Mouse (Mus musculus) megakaryocyte, embryonic 14.5 days (primary cell): ENCODE results near the gene Gm13889.

Experiments used
- FLI1 ChIP-seq: IDR thresholded peaks from 2 replicates; pipeline ENCODE4 v1.6.1; 2012; ENCODE audit warnings: low read length, inconsistent platforms, mixed read lengths
- GATA1 ChIP-seq: IDR thresholded peaks from 3 replicates; pipeline ENCODE4 v1.6.1; 2012; ENCODE audit warnings: mixed read lengths, low read length, inconsistent platforms, borderline replicate concordance

GRCm38 (mm10) chr2:93946976-93947375, 10.0 kb downstream of the Gm13889 start:
- no peak for TF ChIP-seq GATA1
- TF ChIP-seq FLI1 = no peak
